Mouse (Mus musculus) left cerebral cortex, postnatal 14 days (tissue): ENCODE results near the gene H2-Eb1. TPM values are rescaled to one million over a fixed set of nuclear protein-coding genes. Genes with fewer than 3 reads are reported as not detected.
A peak's percentile ranks its signal among the peaks of the same experiment; 100 is the strongest.
"Not testable (repeated sequence)": the region's sequence is repeated elsewhere in the genome, so short reads cannot be mapped to it uniquely, and the experiment has no call there.

Experiments used
- DNase-seq, 2 experiments: peaks; one replicate each; pipeline ENCODE4 v3.0.0; 2021 to 2022; ENCODE audit warnings: low spot score in 2 of 2, mixed read lengths in 1 of 2
- intact Hi-C: fragments of 180-260 bp; cut with DNase I; formaldehyde crosslinking; loops from one replicate; pipeline ENCODE4 v1.15.1; 2025
- total RNA-seq, 2 experiments: library from RNA; stranded (reverse); gene quantifications; 2 replicates each; pipeline ENCODE4 v1.2.3; 2021

H2-Eb1 gene
- total RNA-seq, 2 experiments from 2014 or later: 0.99 to 2.4 TPM

DNA sequence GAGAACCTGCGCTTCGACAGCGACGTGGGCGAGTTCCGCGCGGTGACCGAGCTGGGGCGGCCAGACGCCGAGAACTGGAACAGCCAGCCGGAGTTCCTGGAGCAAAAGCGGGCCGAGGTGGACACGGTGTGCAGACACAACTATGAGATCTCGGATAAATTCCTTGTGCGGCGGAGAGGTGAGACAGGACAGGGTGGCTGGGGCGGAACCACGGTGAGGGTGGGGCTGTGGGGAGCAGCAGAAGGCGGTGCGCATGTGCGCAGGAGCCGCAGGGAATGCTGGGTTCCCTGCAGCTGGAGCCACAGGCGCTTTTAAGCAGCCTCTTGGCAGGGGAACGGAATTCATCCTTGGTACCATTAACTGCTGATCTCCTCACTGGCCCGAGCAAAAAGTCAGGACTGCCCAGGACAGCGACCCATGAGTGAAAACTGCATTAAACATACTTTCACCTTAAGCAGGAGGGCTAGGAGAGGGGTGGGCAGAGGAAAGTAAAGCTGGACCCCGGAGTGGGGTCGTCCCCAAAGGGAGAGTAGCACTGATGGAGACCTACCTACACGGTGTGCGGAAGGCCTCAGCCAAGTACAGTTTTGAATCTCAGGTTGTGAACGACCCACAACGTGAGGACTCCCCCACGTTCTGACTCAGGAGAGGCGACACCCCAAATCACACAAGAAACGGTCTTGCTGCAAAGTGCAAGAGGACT is 4.2 kb downstream of the H2-Eb1 start:
- DNase-seq: peak; percentile 54 to 75
- intact Hi-C loops: loop anchor here (5.0 kb wide), 1 partner anchor 37 kb away; no protein-coding TSS in a partner anchor

DNA sequence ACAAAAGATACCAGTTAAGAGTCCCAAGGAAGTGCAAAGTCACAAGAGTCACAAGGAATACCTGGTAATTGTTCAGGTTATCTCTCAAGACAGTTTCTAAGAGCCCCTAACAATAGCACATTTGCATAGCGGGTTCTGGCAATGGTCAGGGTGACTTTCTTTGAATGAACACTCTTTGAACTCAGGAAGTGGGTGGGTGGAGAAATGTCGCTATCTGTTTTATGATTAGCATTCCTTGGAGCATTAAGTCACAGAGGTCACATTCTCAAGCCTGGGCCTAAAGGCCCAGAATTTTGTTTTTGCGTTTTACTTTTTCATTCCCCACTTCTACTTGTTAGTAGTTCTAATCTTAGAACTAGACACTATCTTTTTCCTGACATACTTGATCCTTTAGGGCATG is 4.9 kb downstream of the H2-Eb1 start:
- intact Hi-C loops: loop anchor here (5.0 kb wide), 1 partner anchor 37 kb away; no protein-coding TSS in a partner anchor
- DNase-seq: not testable (repeated sequence)

DNA sequence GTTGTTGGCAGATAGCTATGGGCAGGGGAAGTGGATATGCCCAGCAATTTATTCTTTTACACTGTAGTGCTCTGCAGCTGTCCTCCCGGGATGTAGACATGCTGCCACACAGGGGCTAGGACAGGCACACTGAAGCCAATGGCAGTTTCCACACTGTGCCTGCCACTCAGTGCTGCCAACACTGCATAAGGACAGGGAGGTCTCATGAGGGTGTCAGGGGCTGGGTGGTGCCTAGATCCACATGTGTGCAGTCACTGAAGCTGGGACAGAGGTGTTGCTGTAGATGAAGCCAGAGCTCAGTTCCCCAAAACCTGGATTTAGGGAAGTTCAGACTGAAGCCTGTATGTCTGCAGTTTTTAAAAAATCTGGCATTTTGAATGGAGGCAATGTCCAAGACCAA is 6.5 kb downstream of the H2-Eb1 start:
- intact Hi-C loops: loop anchor here (2.0 to 5.0 kb wide), 2 partner anchors 35 to 61 kb away; no protein-coding TSS in a partner anchor
- no peak for DNase-seq

GRCm38 (mm10) chr17:34313393-34313792 is 7.7 kb downstream of the H2-Eb1 start:
- DNase-seq: peak; percentile 81 to 84
- intact Hi-C loops: loop anchor here (2.0 to 5.0 kb wide), 2 partner anchors 34 to 63 kb away; no protein-coding TSS in a partner anchor

- intact Hi-C loops: loop anchor here (5.0 kb wide), 1 partner anchor 33 kb away; no protein-coding TSS in a partner anchor
- no peak for DNase-seq
These were observed 8.6 kb downstream of the H2-Eb1 start for GRCm38 (mm10) chr17:34314286-34314685.

DNA sequence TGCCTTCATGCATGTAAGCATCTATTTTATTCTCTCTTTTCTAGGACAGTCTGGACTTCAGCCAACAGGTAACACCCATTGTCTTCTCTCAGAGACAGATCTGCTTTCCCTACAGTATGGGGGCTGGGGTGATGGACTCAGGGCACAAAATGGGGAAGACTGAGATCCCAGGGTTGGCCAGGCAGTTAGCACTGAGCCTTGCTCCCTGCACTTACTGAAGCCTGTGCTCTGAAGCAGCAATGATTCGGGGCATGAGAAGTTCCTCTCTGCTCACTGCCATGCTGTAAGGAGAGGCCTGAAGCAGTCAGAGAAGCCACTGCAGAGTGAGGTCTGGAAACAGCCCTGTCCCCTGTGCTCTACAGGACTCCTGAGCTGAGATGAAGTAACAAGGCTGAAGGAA is 9.8 kb downstream of the H2-Eb1 start:
- intact Hi-C loops: no loop called here
- DNase-seq: no peak

DNA sequence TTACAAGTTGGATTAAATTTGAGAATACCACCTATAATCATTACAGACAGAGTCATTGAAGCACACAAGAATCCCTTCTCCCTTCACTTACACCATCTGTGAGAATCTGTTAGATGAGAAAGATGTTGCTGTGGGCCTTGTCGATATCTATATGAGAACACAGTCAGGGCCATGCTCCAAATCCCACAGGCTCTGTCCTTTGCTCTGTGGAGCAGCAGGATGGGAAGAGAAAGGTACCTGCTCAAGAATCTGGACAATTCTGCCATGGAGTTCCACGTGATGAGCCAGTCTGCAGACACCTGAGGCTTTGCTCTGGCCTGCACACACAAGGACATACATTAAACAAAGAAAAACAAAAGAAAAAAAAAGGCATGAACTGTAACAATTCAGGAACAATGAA is 11.0 kb downstream of the H2-Eb1 start:
- intact Hi-C loops: no loop called here
- no peak for DNase-seq

- DNase-seq: no peak
- intact Hi-C loops: no loop called here
These were observed 11.6 kb downstream of the H2-Eb1 start for GRCm38 (mm10) chr17:34317275-34317674.

DNA sequence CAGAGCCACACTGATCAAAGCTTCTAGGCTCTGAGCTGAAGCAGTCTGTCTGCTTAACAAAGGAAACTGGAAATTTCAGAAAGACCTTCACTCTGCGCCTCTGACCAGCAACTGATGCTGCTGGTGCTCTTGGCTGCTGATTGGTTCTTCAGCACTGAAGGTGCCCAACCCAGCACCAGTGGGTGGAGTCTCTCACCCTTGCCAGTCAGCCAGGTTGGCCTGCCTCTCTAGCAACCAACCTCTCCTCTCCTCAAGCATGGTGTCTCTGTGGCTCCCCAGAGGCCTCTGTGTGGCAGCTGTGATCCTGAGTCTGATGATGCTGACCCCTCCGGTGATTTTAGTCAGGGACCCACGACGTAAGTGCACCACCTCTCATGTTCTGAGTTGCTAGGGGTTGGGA is 19.8 kb downstream of the H2-Eb1 start, which contains the start of gene H2-Eb2:
Gene H2-Eb2, plus strand, starts transcription at position 230 of the 400 bp plus-strand sequence.
- no peak for DNase-seq
- intact Hi-C loops: no loop called here

GRCm38 (mm10) chr17:34326373-34326772 is 20.7 kb downstream of the H2-Eb1 start:
- intact Hi-C loops: no loop called here

DNA sequence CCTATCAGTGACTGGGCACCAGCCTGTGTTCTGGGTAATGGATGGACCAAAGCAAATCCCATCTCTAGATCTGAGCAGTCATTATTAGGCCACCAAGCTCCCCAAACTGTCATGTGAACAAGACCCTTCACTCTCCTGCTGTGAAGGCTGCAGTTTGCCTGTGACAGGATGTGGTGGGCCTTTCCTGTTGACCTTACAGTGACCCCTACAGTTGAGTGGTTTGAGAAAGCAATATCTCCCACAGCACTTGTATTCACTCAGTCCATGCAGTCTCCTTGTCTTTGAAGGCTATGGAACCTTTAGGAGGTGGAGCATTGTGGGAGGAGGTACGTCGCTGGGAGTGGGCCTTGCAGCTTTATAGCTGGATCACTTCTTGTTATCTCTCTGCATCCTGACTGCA is 24.1 kb downstream of the H2-Eb1 start:
- DNase-seq: no peak
- intact Hi-C loops: no loop called here

More at GRCm38 (mm10) chr17:34326373-34326772, 20.7 kb downstream of the H2-Eb1 start:
- no peak for DNase-seq

- no peak for DNase-seq
- intact Hi-C loops: no loop called here
These were observed 25.5 kb downstream of the H2-Eb1 start for GRCm38 (mm10) chr17:34331200-34331599.

DNA sequence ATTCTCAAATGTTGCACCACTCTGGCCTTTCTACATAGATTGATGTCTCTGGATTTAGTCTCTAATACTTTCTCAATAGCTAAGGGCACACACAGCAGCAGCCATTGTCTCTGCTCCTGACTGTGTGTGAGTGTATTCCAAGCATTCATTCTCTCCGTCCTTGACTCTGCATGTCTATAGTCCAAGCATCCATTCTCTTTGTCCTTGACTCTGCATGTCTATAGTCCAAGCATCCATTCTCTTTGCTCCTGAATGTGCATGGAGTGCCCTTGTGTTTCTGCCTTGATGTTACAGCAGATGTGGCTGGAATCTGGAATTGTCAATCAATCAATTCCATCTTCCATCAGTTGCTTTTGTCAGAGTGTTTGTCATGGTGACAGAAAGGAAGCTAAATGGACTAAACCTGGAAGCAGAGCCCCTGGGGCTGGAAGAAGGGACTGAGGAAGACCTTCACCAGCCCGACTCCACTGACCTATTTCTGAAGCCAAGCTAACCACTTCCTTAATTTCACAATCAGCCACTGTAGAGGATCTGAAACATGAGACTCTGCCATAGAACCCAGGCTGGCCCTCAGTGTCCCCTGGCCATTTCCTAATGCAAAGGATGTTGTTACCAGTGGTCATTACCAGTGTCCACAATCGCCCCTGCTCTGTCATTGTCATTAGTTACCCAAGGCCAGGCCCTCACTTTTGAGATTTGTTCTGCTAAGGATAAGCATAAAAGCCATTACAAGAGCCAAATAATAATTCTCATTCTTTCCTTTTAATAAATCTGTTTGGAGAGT is 35.1 kb downstream of the H2-Eb1 start:
- intact Hi-C loops: loop anchor here (10.0 kb wide), 1 partner anchor 166 kb away; no protein-coding TSS in a partner anchor
- DNase-seq: no peak

GRCm38 (mm10) chr17:34344882-34345281 is 39.2 kb downstream of the H2-Eb1 start:
- DNase-seq: no peak
- intact Hi-C loops: loop anchor here (5.0 to 10.0 kb wide), 2 partner anchors 33 to 170 kb away; no protein-coding TSS in a partner anchor

- intact Hi-C loops: loop anchor here (5.0 to 10.0 kb wide), 2 partner anchors 33 to 171 kb away; no protein-coding TSS in a partner anchor
- no peak for DNase-seq
These were observed 39.8 kb downstream of the H2-Eb1 start for GRCm38 (mm10) chr17:34345486-34345885.

DNA sequence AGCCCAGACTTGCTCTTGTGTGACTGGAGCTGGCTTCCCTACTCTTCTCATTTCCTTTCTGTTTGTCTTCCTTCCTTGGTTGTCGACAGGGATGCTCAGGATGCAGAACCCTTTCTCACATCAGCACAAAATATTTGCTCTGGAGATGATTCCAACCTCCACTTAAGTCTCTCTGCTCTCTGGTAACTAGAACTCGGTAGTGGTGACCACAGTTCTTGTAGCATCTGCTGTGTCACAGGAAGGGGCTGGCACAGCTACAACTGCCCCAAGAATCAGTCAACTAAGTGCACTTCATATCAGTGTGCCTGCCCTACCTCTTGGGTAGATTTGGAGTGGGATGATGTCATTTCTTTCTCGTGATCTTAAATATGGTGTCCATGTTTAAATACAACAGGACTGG is 40.4 kb downstream of the H2-Eb1 start:
- no peak for DNase-seq
- intact Hi-C loops: loop anchor here (5.0 to 10.0 kb wide), 2 partner anchors 34 to 171 kb away; no protein-coding TSS in a partner anchor

GRCm38 (mm10) chr17:34347606-34348308 is 42.1 kb downstream of the H2-Eb1 start:
- intact Hi-C loops: loop anchor here (2.0 to 10.0 kb wide), 3 partner anchors 35 to 173 kb away; no protein-coding TSS in a partner anchor
- DNase-seq: peak; percentile 77 to 85

GRCm38 (mm10) chr17:34349429-34349828 is 43.8 kb downstream of the H2-Eb1 start:
- intact Hi-C loops: loop anchor here (2.0 to 10.0 kb wide), 3 partner anchors 37 to 175 kb away; no protein-coding TSS in a partner anchor
- DNase-seq: peak; percentile 84 to 88

GRCm38 (mm10) chr17:34354539-34354938 is 48.9 kb downstream of the H2-Eb1 start, which contains the start of gene Btnl2:
TSS of gene Btnl2 (plus strand) at chr17:34354822.
- intact Hi-C loops: no loop called here
- DNase-seq: no peak
